Mouse (Mus musculus) left cerebral cortex, postnatal 25 days (tissue): ENCODE data around the gene Phc2. TPM values are rescaled to one million over a fixed set of nuclear protein-coding genes. Genes with fewer than 3 reads are reported as not detected.
"Not testable (repeated sequence)": the region's sequence is repeated elsewhere in the genome, so short reads cannot be mapped to it uniquely, and the experiment has no call there.

Experiments
- DNase-seq, 2 experiments: peaks; one replicate each; pipeline ENCODE4 v3.0.0; 2022; ENCODE audit warnings: low spot score in 2 of 2, mixed read lengths in 1 of 2
- intact Hi-C: fragments of 180-260 bp; cut with DNase I; formaldehyde crosslinking; loops from one replicate; pipeline ENCODE4 v1.15.1; 2025
- total RNA-seq, 2 experiments: library from RNA; stranded (reverse); gene quantifications; 2 replicates each; pipeline ENCODE4 v1.2.3; 2021

The Phc2 gene
- total RNA-seq, result 10 to 100 TPM; 82.7 to 92.4 TPM

GRCm38 (mm10) chr4:128654505-128655381 is at the start of gene Phc2:
Phc2 (plus strand) TSS chr4:128654702.
- intact Hi-C loops, result loop anchor here (1.0 to 2.0 kb wide), 2 partner anchors 42 to 44 kb away; no protein-coding TSS in a partner anchor
- peak; percentile 97 to 98 for DNase-seq

GRCm38 (mm10) chr4:128606586-128606985 is 47.9 kb upstream of the Phc2 start:
- intact Hi-C loops, result no loop called here
- peak; percentile 21 to 66 for DNase-seq

GRCm38 (mm10) chr4:128607661-128608060 is 46.8 kb upstream of the Phc2 start:
- DNase-seq, result peak in 1 of 2 experiments; percentile 60

GRCm38 (mm10) chr4:128609276-128609924 is 45.1 kb upstream of the Phc2 start:
- DNase-seq, result peak in 1 of 2 experiments; percentile 8
- intact Hi-C loops, result no loop called here

More at GRCm38 (mm10) chr4:128607661-128608060, 46.8 kb upstream of the Phc2 start:
- intact Hi-C loops, result no loop called here

- intact Hi-C loops, result loop anchor here (5.0 kb wide), 1 partner anchor 82 kb away; no protein-coding TSS in a partner anchor
Observed at GRCm38 (mm10) chr4:128609925-128610402, 44.5 kb upstream of the Phc2 start, which contains the start of gene Zscan20. Zscan20 (minus strand) TSS chr4:128610098.

GRCm38 (mm10) chr4:128610706-128611105 is 43.8 kb upstream of the Phc2 start:
- intact Hi-C loops, result loop anchor here (5.0 kb wide), 1 partner anchor 82 kb away; no protein-coding TSS in a partner anchor
- no peak for DNase-seq

More at GRCm38 (mm10) chr4:128609925-128610402, 44.5 kb upstream of the Phc2 start, which contains the start of gene Zscan20:
- DNase-seq, result peak; percentile 98 to 100

- not testable (repeated sequence) for DNase-seq
- intact Hi-C loops, result loop anchor here (2.0 to 5.0 kb wide), 4 partner anchors 43 to 165 kb away; partner anchors contain the start of gene Phc2
Observed at GRCm38 (mm10) chr4:128611726-128612125, 42.8 kb upstream of the Phc2 start.

GRCm38 (mm10) chr4:128613326-128613725 is 41.2 kb upstream of the Phc2 start:
- intact Hi-C loops, result loop anchor here (1.0 to 5.0 kb wide), 5 partner anchors 41 to 163 kb away; partner anchors contain the start of gene Phc2
- peak; percentile 60 to 68 for DNase-seq

GRCm38 (mm10) chr4:128615761-128616160 is 38.7 kb upstream of the Phc2 start:
- no peak for DNase-seq
- intact Hi-C loops, result loop anchor here (5.0 kb wide), 1 partner anchor 242 kb away; no protein-coding TSS in a partner anchor

GRCm38 (mm10) chr4:128617363-128618120 is 37.0 kb upstream of the Phc2 start:
- intact Hi-C loops, result loop anchor here (5.0 kb wide), 1 partner anchor 240 kb away; no protein-coding TSS in a partner anchor

GRCm38 (mm10) chr4:128618246-128618911 is 36.1 kb upstream of the Phc2 start, which contains the start of gene Tlr12:
Tlr12 (minus strand) TSS chr4:128618619.
- DNase-seq, result no peak
- intact Hi-C loops, result loop anchor here (5.0 kb wide), 1 partner anchor 239 kb away; no protein-coding TSS in a partner anchor

More at GRCm38 (mm10) chr4:128617363-128618120, 37.0 kb upstream of the Phc2 start:
- no peak for DNase-seq

GRCm38 (mm10) chr4:128618963-128619362 is 35.5 kb upstream of the Phc2 start:
- intact Hi-C loops, result loop anchor here (5.0 kb wide), 1 partner anchor 238 kb away; no protein-coding TSS in a partner anchor

GRCm38 (mm10) chr4:128620572-128620971 is 33.9 kb upstream of the Phc2 start:
- no peak for DNase-seq
- intact Hi-C loops, result no loop called here

More at GRCm38 (mm10) chr4:128618963-128619362, 35.5 kb upstream of the Phc2 start:
- DNase-seq, result no peak

GRCm38 (mm10) chr4:128621109-128621508 is 33.4 kb upstream of the Phc2 start:
- intact Hi-C loops, result no loop called here
- DNase-seq, result no peak

GRCm38 (mm10) chr4:128635451-128635850 is 19.1 kb upstream of the Phc2 start:
- intact Hi-C loops, result no loop called here
- DNase-seq, result peak in 1 of 2 experiments; percentile 24

- intact Hi-C loops, result no loop called here
- no peak for DNase-seq
Observed at GRCm38 (mm10) chr4:128635894-128636585, 18.5 kb upstream of the Phc2 start.

- intact Hi-C loops, result no loop called here
- no peak for DNase-seq
Observed at GRCm38 (mm10) chr4:128637250-128637649, 17.3 kb upstream of the Phc2 start.
